Mouse (Mus musculus) heart, adult 2 months (tissue): ENCODE data around the gene Gm17657.

Experiments used
- CTCF ChIP-seq: fragments of 200-600 bp; IDR thresholded peaks from 2 replicates; pipeline ENCODE4 v1.8.1; 2022; ENCODE audit warnings: antibody characterized with exemption, mild to moderate bottlenecking, moderate library complexity
- EP300 ChIP-seq: fragments of 200-500 bp; IDR thresholded peaks from 2 replicates; pipeline ENCODE4 v1.6.1; 2011; ENCODE audit warnings: low read depth, low read length, control low read depth; ENCODE audit not compliant: insufficient read depth
- POLR2A ChIP-seq: fragments of 200-500 bp; IDR thresholded peaks from 2 replicates; pipeline ENCODE4 v1.6.1; 2011; ENCODE audit warnings: mild to moderate bottlenecking, low read depth, low read length, control low read depth; ENCODE audit not compliant: insufficient read depth

DNA sequence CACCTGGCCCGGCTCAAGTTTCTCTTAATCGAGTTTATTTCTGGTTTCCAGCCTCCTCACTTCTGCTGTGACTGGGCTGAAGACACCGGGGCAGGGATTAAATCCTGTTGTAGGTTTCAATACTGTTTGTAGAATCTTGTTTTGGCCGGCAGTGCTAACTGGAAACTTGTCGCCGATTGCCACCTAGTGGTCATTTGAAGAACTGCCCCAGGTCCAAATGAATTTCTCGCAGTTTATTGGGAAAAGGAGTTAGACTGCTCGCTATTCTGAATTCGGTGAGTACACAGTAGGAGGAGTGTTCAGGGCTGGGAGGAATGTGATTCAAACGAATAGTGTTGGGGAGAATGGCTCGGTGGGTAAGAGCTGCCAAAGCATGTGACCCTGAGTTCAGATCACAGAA, 35.0 kb downstream of the Gm17657 start:
- TF ChIP-seq POLR2A (no peak), CTCF (no peak; the same call in 1 of the 2 replicates), EP300 (peak; percentile 89; the same call in 1 of the 2 replicates)
